Mouse (Mus musculus): ENCODE data around the gene Gm4131.
A peak's percentile ranks its signal among the peaks of the same experiment; 100 is the strongest.

DNA sequence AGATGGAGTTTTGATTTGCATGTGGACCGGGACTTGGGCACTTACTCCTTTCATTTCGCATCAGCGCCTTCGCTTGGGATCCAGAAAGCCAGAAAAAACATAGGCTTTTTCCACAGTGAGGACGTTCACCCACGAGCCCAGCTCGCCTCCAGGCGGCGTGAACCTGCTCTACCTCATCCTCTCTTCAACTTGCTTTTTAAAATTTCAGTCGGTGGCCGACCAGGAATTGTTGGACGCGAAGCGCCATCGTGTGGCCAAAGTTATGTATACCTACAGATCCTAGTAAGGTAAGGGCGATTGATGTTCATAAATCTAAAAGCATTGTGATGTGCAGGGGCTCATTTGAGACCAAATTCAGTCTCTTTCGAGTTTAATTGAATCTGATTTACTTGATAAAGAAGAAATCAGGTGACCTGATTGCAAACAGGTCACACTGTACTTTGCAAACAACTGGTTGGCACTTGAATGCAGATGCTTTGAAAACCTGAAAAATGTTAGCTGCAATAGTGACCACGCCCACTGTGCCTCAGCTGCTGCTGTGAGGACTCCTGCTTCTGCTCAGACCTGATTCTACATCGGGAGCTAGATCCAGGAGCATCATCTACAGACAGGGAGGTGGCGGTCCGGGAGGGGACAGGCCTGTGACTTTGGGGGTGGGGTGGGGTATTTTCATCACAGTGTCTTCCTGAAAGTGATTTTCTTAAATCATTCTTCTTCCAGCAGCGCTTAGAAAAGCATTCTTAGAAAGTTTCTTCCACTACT lies 109.1 kb downstream of the Gm4131 start:
- TF ChIP-seq POLR2A (IDR thresholded peaks at IDR 0.05; ENCODE audit: borderline replicate concordance, extremely low read depth, low read depth, low read length) (no peak), CTCF (IDR thresholded peaks at IDR 0.05; ENCODE audit: insufficient read depth, low read length) (peak; percentile 74)
